Mouse (Mus musculus) lung, postnatal 0 days (tissue): ENCODE measurements at regions not wholly inside any gene's neighbourhood (a gene's known extent, or its start where the extent isn't known, plus 50 kb on each side); places are given as distances from the start of the nearest gene placed in this dataset.
A peak's percentile ranks its signal among the peaks of the same experiment; 100 is the strongest.

Experiments used
- ATAC-seq: fragments of 200-750 bp; cut with Nextera tagmentation; 2 replicates; pipeline ENCODE4 v1.8.0; 2017; ENCODE audit warnings: moderate library complexity
- DNase-seq: peaks from one replicate; pipeline ENCODE4 v3.0.0-alpha.2; 2016; ENCODE audit warnings: low spot score
- H3K27ac ChIP-seq: fragments of 300-500 bp; sonication (generic); 2 replicates; pipeline ENCODE4 v1.5.1; 2014; ENCODE audit warnings: antibody characterized with exemption, mild to moderate bottlenecking, low read length, mixed read lengths
- H3K27me3 ChIP-seq: fragments of 300-500 bp; sonication (generic); replicated peaks from 2 replicates; pipeline ENCODE4 v1.6.1; 2014; ENCODE audit warnings: low read length, mixed read lengths; ENCODE audit not compliant: insufficient read depth
- H3K36me3 ChIP-seq: fragments of 300-500 bp; sonication (generic); 2 replicates; pipeline ENCODE4 v1.6.1; 2014; ENCODE audit warnings: low read length, mixed read lengths; ENCODE audit not compliant: insufficient read depth
- H3K4me1 ChIP-seq: fragments of 300-500 bp; sonication (generic); 2 replicates; pipeline ENCODE4 v1.6.1; 2014; ENCODE audit warnings: antibody characterized with exemption, low read depth, low read length, mixed read lengths; ENCODE audit not compliant: insufficient read depth
- H3K4me2 ChIP-seq: fragments of 300-500 bp; sonication (generic); replicated peaks from 2 replicates; pipeline ENCODE4 v1.6.1; 2014; ENCODE audit warnings: low read depth, mild to moderate bottlenecking, low read length, moderate library complexity, mixed read lengths
- H3K4me3 ChIP-seq: fragments of 300-500 bp; sonication (generic); 2 replicates; pipeline ENCODE4 v1.5.1; 2014; ENCODE audit warnings: low read depth, low read length
- H3K9ac ChIP-seq: fragments of 300-500 bp; sonication (generic); replicated peaks from 2 replicates; pipeline ENCODE4 v1.6.1; 2014; ENCODE audit warnings: low read depth, mild to moderate bottlenecking
- H3K9me3 ChIP-seq: fragments of 300-500 bp; sonication (generic); 2 replicates; pipeline ENCODE4 v1.6.1; 2016; ENCODE audit warnings: low read length, mixed read lengths
- CTCF ChIP-seq: IDR thresholded peaks from 2 replicates; pipeline ENCODE4 v1.5.1; 2016; ENCODE audit warnings: antibody characterized with exemption, mild to moderate bottlenecking
- EP300 ChIP-seq: IDR thresholded peaks from 2 replicates; pipeline ENCODE4 v1.6.1; 2016; ENCODE audit warnings: antibody characterized with exemption, mild to moderate bottlenecking, control low read depth
- WGBS: fragments of 180-500 bp; shearing (Covaris S2); extraction: QIAGEN DNeasy Blood & Tissue Kit; methylation state at CpG from one replicate; pipeline ENCODE4 v1.1.7; 2014; 5-methylcytosine and 5-hydroxymethylcytosine counted together

DNA sequence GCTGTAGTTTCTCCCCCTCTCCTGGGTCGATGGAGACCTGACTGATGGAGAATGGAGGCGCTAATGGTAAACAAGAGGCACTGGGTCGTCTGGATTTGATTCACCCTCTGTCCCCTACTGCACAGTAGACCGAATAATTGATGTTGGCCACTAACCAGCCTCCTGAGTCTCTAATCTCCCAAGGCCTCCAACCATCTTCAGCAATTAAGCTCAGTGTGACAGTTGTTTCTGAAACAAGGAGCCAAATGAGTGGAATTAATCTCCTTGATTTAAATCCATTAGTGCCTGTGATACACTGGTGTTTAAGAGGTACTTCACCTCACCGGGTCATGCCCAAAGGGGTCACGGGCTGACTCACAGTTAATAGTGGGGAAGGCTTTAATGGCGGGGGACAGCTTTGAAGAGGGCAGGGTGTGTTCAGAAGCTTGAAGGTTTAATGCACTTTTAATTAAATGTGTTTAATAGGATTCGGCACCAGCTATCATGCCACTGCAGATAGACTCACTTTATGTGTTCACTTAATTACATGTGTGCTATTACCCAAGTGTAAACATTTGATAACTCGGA is 161.8 kb upstream of the Msx2 start:
- H3K4me3 ChIP-seq = no peak overlapping the region
- WGBS = 53% methylated on average over 9 of the region's 9 CpGs
- TF ChIP-seq CTCF (no peak), EP300 (no peak)
- no peaks in the 10 kb centered on the region for H3K36me3 ChIP-seq
- H3K4me2 ChIP-seq = no peak overlapping the region
- no peak overlapping the region for H3K27ac ChIP-seq
- H3K9ac ChIP-seq = no peak overlapping the region
- DNase-seq (no peak), ATAC-seq (no peak)
- H3K27me3 ChIP-seq = no peaks in the 10 kb centered on the region
- H3K9me3 ChIP-seq = no peaks in the 10 kb centered on the region
- H3K4me1 ChIP-seq = no peaks in the 10 kb centered on the region

- Histone ChIP-seq H3K4me3 (no peak overlapping the region), H3K9ac (no peak overlapping the region), H3K9me3 (no peaks in the 10 kb centered on the region), H3K4me1 (no peaks in the 10 kb centered on the region), H3K36me3 (no peaks in the 10 kb centered on the region), H3K27me3 (no peaks in the 10 kb centered on the region), H3K4me2 (no peak overlapping the region), H3K27ac (no peak overlapping the region)
- ATAC-seq (no peak), DNase-seq (no peak)
- TF ChIP-seq EP300 = no peak
- no peak for TF ChIP-seq CTCF
- 71% methylated on average over 10 of the region's 10 CpGs for WGBS
Measured at GRCm38 (mm10) chr13:53598050-53598449, 125.2 kb upstream of the Msx2 start.

DNA sequence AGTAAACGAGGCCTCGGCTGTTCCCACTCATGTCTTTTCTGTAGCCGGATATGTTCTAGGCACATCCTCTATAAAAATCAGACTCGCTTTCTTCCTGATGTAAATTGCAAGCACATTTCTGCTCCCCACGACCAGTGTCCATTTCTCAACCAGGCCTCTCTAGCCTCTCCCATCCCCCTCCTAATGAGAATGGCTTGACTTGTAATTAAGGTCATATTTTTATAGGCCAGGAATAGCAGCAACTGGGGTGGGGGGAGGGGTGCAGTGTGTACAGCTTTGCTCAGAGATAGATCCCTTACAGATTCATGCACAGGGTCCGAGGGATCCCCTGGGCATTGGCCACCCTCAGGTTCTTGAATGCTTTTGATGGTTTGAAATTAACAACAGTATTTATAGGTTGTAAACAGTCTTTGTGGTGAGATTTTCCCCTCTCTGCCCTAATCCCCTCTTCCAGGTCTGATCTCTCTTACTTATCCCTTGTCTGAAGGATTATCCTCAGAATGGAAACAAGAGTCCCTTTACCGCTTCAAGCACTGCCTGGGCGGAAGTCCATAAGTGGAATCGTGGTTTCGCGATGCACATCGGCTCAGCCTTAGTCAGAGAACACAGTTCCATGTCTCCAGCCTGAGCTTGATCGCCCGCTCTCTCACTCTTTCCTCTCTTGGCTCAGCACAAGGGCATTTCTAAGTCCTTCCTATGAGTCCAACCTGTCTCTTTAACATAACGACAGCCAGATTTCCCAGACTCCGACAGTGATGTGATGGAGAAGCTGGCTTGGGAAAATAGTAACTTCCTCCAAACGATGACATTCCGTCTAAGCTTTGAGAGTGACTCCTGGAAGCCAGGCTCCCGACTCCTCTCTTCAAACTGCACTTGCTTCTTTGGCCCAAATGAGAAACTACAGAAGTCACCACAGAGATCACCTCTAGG is 124.3 kb upstream of the Msx2 start:
- DNase-seq = no peak

DNA sequence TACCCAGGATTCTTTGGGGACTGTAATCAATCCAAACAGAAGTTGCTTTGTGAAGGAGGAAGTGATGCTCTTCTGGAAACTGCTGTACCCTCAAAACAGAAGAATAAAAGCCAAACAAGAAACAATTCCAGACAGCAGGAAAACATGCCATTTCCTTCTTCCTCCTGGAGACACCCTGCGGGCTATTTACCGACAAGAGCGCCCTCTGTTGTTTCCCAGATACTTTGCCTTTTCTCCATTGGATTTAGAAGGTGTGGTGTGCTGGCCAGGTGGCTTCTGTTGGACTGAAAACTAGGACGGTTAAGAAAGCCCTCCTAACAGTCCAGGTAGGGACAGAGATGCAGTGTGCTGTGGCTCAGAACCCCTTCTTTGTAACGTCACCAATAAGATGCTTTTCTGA is 119.9 kb upstream of the Msx2 start:
- Histone ChIP-seq H3K4me1 (no peaks in the 10 kb centered on the region), H3K9ac (no peak overlapping the region), H3K27ac (no peak overlapping the region), H3K9me3 (no peaks in the 10 kb centered on the region), H3K4me2 (no peak overlapping the region), H3K36me3 (no peaks in the 10 kb centered on the region), H3K4me3 (no peak overlapping the region), H3K27me3 (no peaks in the 10 kb centered on the region)
- TF ChIP-seq CTCF (peak; percentile 45), EP300 (no peak)
- ATAC-seq (no peak), DNase-seq (peak; percentile 7)
- WGBS = 10% methylated on average over 5 of the region's 5 CpGs

More for the DNA sequence above, 124.3 kb upstream of the Msx2 start:
- no peaks in the 10 kb centered on the region for H3K27me3 ChIP-seq
- no peak overlapping the region for H3K4me3 ChIP-seq
- no peak overlapping the region for H3K4me2 ChIP-seq
- TF ChIP-seq EP300 (no peak), CTCF (no peak)
- H3K9ac ChIP-seq = no peak overlapping the region
- no peak overlapping the region for H3K27ac ChIP-seq
- no peaks in the 10 kb centered on the region for H3K4me1 ChIP-seq
- 73% methylated on average over 19 of the region's 19 CpGs for WGBS
- no peaks in the 10 kb centered on the region for H3K9me3 ChIP-seq
- no peaks in the 10 kb centered on the region for H3K36me3 ChIP-seq
- no peak for ATAC-seq

- 63% methylated on average over 4 of the region's 4 CpGs for WGBS
- ATAC-seq = no peak
- no peaks in the 10 kb centered on the region for H3K9me3 ChIP-seq
Measured at GRCm38 (mm10) chr13:53586771-53587170, 113.9 kb upstream of the Msx2 start.

GRCm38 (mm10) chr13:53584504-53585130 is 111.7 kb upstream of the Msx2 start:
- TF ChIP-seq EP300 (no peak), CTCF (no peak)
- Histone ChIP-seq H3K4me2 (no peak overlapping the region), H3K4me1 (no peaks in the 10 kb centered on the region), H3K27me3 (no peaks in the 10 kb centered on the region), H3K27ac (no peak overlapping the region), H3K36me3 (no peaks in the 10 kb centered on the region), H3K9me3 (no peaks in the 10 kb centered on the region), H3K4me3 (no peak overlapping the region), H3K9ac (no peak overlapping the region)
- DNase-seq (no peak), ATAC-seq (no peak)
- WGBS = 73% methylated on average over 9 of the region's 9 CpGs

More at GRCm38 (mm10) chr13:53586771-53587170, 113.9 kb upstream of the Msx2 start:
- TF ChIP-seq EP300 = no peak
- TF ChIP-seq CTCF = no peak
- no peaks in the 10 kb centered on the region for H3K36me3 ChIP-seq
- H3K27me3 ChIP-seq = no peaks in the 10 kb centered on the region
- no peak for DNase-seq
- H3K4me2 ChIP-seq = no peak overlapping the region
- no peaks in the 10 kb centered on the region for H3K4me1 ChIP-seq
- no peak overlapping the region for H3K27ac ChIP-seq
- H3K4me3 ChIP-seq = no peak overlapping the region
- H3K9ac ChIP-seq = no peak overlapping the region
